Mouse (Mus musculus) left cerebral cortex, postnatal 10 days (tissue): ENCODE measurements around the gene Arsj. TPM values are rescaled to one million over a fixed set of nuclear protein-coding genes. Genes with fewer than 3 reads are reported as not detected.

Source experiments
- DNase-seq, 2 experiments: peaks; one replicate each; pipeline ENCODE4 v3.0.0; 2021 to 2022; ENCODE audit warnings: low spot score in 2 of 2, mixed read lengths in 1 of 2; ENCODE audit errors: extremely low spot score in 1 of 2
- intact Hi-C: fragments of 180-260 bp; cut with DNase I; formaldehyde crosslinking; loops from one replicate; pipeline ENCODE4 v1.15.1; 2025
- total RNA-seq, 2 experiments: library from RNA; stranded (reverse); gene quantifications; 2 replicates each; pipeline ENCODE4 v1.2.3; 2021

The Arsj gene
- total RNA-seq, 2 experiments from 2014 or later = 1.3 TPM

DNA sequence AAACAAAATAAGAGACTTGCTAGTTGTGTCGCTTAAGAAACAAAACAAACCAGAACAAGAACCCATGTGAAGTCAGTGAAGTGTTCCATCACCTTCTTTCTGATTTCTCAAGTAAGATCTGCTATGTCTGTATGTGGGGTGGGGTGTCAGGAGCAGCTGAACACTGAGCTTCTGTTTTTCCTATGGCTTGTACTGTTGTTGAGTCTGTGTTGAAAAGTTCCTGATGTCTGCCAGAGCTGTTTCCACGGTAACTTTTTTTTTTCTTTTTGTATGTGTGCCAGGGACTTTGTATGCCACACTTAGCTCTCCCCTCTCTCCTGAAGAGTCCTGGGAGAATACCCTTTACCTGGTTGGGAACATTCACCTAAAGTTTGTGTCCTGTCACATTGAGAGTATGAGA is 34.0 kb downstream of the Arsj start:
- DNase-seq = no peak
- intact Hi-C loops = no loop called here

DNA sequence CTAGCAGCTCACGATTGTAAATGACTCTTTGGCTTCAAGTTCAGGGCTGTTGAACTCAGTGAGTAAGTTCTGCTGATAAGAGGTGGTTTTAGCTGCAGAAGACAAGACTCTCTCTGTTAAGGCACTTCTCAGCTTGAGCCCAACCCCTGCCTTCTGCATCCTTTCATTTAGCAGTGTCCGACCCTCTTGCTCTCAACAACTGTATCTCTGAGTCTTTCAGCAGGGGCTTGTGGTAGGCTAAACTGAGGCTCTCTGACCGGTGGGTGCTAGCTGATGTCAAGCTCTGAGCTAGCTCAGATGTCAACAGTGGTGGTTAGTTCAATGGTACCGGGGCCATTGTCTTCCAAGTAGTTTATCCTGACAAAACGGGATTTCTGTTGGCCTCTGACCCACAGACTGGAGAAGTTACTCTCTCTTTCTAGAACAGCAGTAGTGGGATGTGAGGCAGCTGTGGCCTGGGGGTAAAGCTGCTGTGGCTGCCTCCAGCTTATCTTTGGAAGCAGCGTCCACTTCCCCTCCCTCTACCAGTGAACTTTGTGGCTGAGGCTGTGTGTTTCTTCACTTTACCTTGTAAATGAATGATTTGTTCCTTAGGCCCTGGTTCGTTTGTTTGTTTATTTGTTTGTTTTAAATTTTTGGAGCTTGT is 34.6 kb downstream of the Arsj start:
- intact Hi-C loops = no loop called here
- no peak for DNase-seq

DNA sequence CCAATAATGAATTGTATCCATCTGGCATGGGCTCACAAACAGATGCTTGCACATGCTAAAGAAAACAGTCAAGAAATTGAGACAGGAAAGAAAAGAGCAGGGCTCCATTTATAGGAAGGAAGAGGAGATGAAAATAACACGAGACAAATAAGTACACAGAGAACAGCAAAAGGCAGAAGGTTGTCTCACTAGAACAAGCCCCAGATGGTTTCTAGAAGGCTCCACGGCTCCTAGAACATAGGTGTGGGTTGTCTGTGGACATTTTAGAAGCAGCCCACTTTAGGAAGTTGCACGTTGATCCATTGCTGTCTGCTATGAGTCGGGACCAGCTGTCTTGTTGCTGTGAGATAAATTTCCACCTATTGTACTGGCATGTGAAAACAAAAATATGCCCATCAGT is 37.2 kb downstream of the Arsj start:
- no peak for DNase-seq
- intact Hi-C loops = loop anchor here (10.0 kb wide), 3 partner anchors 356 to 546 kb away; no protein-coding TSS in a partner anchor

DNA sequence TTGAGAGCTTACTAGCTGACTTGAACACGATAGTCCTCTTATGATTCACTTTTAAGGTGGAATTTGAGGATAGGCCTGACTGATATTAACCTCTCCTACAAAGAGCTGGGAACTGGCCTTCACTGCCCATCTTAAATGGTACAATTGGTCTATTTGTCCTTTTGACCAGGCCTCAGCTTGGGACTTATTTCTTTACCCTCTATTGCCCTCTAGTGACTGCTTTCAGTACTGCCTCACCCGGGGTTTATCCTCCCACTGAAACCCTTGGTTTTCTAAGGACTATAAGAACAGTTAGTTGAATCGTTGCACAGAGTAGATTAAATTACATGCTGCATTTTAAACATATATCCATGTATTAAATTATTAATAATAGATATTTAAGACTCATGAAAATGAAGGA is 39.4 kb downstream of the Arsj start:
- intact Hi-C loops = loop anchor here (10.0 kb wide), 3 partner anchors 358 to 548 kb away; no protein-coding TSS in a partner anchor
- peak; percentile 15 to 46 for DNase-seq

DNA sequence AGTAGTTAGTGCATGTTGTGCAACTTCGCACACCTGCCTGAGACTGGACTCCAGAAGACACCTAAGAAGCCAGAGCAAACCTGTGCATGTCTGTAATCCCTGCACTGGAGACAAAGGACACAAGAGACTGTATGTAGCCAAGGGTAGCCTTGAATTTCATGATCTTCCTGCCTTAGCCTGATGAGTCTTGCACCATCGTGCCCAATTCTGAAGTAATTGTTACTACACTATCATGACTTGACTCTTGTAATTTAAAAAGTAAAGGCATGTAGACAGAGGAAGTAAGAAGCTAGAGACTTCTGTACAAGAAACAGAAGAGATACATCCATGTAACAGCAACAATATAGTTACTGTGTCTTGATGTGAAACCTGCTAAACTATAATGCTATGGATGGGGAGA is 40.7 kb downstream of the Arsj start:
- intact Hi-C loops = loop anchor here (10.0 kb wide), 3 partner anchors 359 to 549 kb away; no protein-coding TSS in a partner anchor
- no peak for DNase-seq

DNA sequence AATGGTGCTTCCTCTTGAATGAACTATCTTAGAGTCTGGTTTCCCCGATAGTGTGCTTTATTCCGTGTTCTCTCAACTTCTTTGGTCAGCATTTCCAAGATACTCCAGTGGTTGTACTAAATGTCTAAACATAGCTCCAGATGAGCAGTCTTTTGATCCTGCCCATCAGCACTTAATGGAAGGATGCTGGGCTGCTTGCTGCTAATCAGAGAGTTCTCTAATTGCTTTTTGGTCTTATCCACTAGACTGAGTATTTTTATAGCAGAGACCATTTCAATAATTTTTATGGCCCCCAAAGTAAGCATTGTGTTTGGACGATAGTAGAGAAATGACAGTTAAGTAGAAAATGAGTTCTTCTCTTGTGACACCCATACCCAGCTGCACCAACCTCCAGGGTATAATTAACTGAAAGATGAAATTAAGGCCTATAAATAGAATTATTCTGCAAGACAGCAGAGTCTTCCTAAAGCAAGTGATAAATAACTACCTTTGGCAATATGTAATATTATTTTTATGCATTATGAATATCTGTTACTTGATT is 67.1 kb downstream of the Arsj start:
- intact Hi-C loops = no loop called here
- DNase-seq = no peak

DNA sequence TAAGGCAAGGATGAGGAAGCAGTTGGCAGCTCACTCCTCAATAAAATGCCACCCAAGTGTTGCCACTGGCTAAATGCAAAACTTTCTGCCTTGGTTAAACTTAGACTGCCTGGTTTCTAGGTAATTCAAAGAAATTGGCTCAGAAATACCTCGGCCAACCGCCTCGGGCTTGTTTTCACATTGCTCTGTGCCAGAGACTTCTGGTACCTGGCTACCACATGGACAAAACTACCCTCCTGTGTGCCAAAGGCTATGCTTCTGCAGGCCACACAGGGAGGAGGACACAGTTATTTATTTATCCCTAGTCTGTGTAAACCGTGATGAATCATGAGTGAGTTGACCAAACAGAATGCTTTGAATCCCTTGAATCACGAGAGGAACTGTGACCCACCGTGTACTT is 75.8 kb downstream of the Arsj start:
- intact Hi-C loops = no loop called here
- no peak for DNase-seq

DNA sequence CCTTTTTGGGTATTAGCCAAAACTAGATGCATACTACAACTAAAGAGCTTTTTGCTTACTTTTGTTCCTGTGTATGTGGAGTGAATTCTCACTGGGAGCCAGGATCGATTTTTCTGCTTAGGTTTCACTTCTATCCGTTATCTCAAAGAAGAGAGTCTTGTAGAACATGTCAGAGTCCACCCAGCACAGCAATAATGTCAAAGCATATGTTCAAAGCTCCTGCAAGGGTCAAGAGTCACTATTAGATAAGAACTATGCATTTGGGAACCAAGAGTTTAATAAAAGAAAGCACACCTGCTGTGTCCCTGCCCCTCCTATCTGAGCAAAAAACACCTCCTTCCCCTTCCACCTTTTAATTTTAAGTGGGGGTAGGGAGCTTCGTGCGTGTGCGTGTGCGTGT is 85.6 kb downstream of the Arsj start:
- intact Hi-C loops = no loop called here
- no peak for DNase-seq

DNA sequence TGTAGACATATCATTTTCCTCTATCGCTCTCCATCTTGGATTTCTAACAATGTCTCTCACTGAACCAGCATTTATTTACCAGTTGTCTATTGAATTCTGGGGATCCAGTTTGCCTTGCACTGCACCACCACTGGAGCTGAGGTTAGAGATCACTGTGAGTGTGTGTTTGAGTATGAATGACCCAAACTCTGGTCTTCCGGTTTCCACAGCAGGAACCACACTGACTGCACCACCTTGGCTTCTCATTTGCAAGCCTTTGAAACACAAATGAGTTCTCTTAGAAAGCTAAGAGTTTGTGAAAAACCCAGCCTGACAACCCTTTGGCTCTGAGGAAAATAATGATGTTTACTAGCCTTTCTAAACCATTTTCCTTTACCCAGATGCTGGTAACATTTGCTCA is 86.0 kb downstream of the Arsj start:
- no peak for DNase-seq
- intact Hi-C loops = no loop called here

DNA sequence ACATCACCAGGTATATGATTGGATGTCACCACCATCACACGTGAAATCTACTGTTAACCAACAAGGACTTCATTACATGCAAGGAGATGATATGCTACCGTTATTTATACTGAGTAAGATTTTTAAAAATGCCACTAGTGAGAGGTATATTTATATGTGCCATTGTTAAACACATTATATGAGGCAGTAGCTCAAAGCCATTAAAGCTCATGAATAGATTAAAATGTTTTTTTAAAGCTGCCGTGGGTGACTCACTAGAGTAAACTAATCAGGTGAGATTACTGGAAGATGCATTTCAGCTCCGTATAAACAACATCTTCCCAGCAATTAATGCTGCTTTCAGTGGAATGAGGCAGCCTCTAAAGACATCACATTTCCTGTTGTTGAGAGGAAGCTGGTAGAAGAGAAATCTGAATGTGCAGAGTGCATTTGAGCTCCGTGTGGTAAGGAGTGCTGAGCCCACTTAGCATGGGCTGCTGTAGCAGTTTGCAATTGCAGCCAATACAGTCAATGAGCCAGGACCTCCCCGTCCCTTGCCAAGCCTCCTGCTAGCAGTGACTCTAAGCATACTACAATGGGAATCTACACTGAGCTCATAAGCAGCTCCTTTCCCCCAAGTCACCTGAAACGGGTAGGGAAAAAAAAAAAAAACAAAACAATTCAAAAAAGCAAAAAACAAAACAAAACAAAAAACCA is 92.5 kb downstream of the Arsj start:
- no peak for DNase-seq
- intact Hi-C loops = no loop called here

DNA sequence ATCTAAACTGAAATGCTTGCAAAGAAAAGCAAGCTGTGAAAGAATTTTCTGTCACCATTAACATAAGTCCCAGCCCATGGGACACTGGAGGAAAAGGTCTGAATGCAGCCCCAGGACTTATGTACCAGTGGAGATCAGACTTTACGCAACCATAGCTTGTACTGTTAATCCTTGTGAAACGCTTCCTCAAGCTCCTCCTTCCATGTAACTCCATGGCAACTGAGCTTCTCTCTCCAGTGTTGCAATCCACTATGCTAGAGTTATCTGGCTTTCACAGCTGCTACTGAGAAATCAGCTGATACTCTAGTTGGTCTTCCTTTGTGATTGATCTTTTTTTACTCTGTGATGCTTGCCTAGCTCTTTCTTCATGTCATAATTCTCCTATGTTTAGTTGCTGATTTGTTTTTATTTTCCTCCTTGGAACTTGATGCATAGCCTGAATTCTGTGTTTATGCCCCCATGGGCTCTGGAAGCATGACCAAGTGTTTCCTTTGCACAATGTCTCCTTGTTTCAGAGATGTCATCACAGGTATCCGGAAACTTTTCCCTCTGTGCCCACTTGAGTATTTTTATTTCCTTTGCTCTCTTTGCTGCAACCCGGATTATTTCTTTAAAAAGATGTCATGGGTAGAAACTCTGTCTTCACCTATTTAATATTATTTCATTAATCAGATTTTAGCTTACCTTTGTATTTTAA is 99.8 kb downstream of the Arsj start:
- intact Hi-C loops = no loop called here

DNA sequence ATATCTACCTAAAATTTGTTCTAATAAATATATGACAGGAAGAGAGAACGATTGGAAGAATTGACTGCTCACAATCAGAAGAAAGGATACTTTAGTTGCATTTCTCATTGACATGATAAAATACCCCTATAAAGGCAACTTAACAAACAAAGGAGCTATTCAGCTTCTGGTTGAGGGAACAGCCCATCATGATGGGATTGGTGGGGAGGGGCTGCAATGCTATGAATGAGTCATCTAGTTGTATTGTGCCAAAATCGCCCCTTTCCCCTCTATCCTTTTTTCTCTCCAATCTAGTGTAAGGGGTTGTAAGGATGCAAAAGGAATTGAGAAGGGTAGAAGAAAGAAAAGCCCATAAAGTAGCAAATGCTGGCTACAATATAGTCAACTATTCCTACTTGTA is 100.8 kb downstream of the Arsj start:
- DNase-seq = no peak
- intact Hi-C loops = no loop called here

More for the DNA sequence above, 99.8 kb downstream of the Arsj start:
- peak in 1 of 2 experiments; percentile 15 for DNase-seq

Other genes with a start within 250 kb of the Arsj start
- gene Camk2d, start 232.6 kb downstream of the Arsj start, total RNA-seq = 100 to 1,000 TPM; 180 to 192 TPM